Mouse (Mus musculus) E14TG2a.4 (cell line): ENCODE measurements around the gene Adgrf4.

Source experiments
- CTCF ChIP-seq: conservative IDR thresholded peaks from 2 replicates; pipeline ENCODE4 v1.5.1; 2014; ENCODE audit warnings: low read length
- NANOG ChIP-seq: IDR thresholded peaks from 2 replicates; pipeline ENCODE4 v1.6.1; 2014; ENCODE audit warnings: borderline replicate concordance, low read length, mixed read lengths
- POU5F1 ChIP-seq: IDR thresholded peaks from 2 replicates; pipeline ENCODE4 v1.6.1; 2014; ENCODE audit warnings: low read length, borderline replicate concordance

- no peak for TF ChIP-seq NANOG
- TF ChIP-seq CTCF, result no peak
- TF ChIP-seq POU5F1, result no peak
These were observed 46.7 kb upstream of the Adgrf4 start for GRCm38 (mm10) chr17:42738794-42739193.
